Mouse (Mus musculus): Measurements from ENCODE around the gene Cybrd1. TPM values are rescaled to one million over a fixed set of nuclear protein-coding genes. Genes with fewer than 3 reads are reported as not detected.

The Cybrd1 gene
- polyA plus RNA-seq, 1 experiment from 2014 or later, result 1.1 TPM

DNA sequence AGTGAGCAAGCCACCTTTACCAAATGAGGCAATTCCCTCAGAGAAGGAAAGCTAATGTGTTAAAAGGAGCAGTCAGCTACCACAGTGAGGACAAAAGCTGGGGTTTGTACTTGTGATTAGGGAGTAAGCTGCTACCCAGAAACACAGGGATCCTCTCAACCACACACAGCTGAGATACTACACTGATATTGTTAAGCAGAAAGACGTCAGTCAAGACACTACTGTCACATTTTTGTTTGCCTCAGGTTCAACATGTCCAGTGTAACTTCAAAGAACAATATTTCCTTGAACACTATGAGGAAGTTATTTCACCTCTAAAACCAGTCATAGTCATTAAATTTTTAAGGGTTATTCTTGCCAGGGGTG, 59.5 kb downstream of the Cybrd1 start:
- no peaks in the 10 kb centered on the region for H3K36me3 ChIP-seq (ENCODE audit: control insufficient read depth, insufficient read depth, low read length)
- no peak overlapping the region for H3K27ac ChIP-seq (replicated peaks in 1 of 2; ENCODE audit: control insufficient read depth in 1 of 2, insufficient read depth in 1 of 2, low read depth in 2 of 2, low read length in 2 of 2)
- no peak overlapping the region for H3K4me2 ChIP-seq (ENCODE audit: low read length)
- WGBS, result 50% methylated on average over 1 of the region's 1 CpGs
- no peaks in the 10 kb centered on the region for H3K27me3 ChIP-seq (ENCODE audit: control insufficient read depth, insufficient read depth, low read length)
- no peak overlapping the region for H3K4me3 ChIP-seq (ENCODE audit: control insufficient read depth in 1 of 2, insufficient read depth in 1 of 2, low read depth in 1 of 2, low read length in 2 of 2)
- H3K4me1 ChIP-seq (ENCODE audit: control insufficient read depth in 2 of 2, insufficient read depth in 2 of 2, low read length in 2 of 2), result no peaks in the 10 kb centered on the region; a peak in 1 of 4 replicates
- H3K9me3 ChIP-seq (ENCODE audit: control insufficient read depth, low read length), result no peaks in the 10 kb centered on the region
- ATAC-seq (ENCODE audit: insufficient number of reproducible peaks, insufficient read depth, low FRiP score, low read depth), result no peak
- no peak overlapping the region for H3K9ac ChIP-seq (ENCODE audit: low read length)

DNA sequence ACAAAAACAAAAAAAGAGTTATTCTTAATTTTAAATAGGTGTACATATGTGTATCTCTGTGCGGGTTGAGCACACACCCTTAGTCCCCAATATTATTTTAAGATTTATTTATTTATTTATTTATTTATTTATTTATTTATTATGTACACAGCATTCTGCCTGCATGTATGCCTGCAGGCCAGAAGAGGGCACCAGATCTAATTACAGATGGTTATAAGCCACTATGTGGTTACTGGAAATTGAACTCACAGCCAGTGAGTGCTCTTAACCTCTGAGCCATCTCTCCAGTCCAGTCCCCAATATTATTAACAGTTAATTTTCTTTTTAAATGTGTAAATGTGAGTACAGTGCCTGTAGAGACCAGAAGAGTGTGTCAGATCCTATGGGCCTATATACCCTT, 60.0 kb downstream of the Cybrd1 start:
- Histone ChIP-seq H3K4me2 (ENCODE audit: low read length) (no peak overlapping the region), H3K27me3 (ENCODE audit: control insufficient read depth, insufficient read depth, low read length) (no peaks in the 10 kb centered on the region), H3K27ac (replicated peaks in 1 of 2; ENCODE audit: control insufficient read depth in 1 of 2, insufficient read depth in 1 of 2, low read depth in 2 of 2, low read length in 2 of 2) (no peak overlapping the region), H3K4me1 (ENCODE audit: control insufficient read depth in 2 of 2, insufficient read depth in 2 of 2, low read length in 2 of 2) (no peaks in the 10 kb centered on the region; a peak in 1 of 4 replicates), H3K9ac (ENCODE audit: low read length) (no peak overlapping the region), H3K4me3 (ENCODE audit: control insufficient read depth in 1 of 2, insufficient read depth in 1 of 2, low read depth in 1 of 2, low read length in 2 of 2) (no peak overlapping the region), H3K9me3 (ENCODE audit: control insufficient read depth, low read length) (no peaks in the 10 kb centered on the region), H3K36me3 (ENCODE audit: control insufficient read depth, insufficient read depth, low read length) (no peaks in the 10 kb centered on the region)
- whole genome bisulfite sequencing, result 95% methylated on average over 1 of the region's 1 CpGs
- ATAC-seq (ENCODE audit: insufficient number of reproducible peaks, insufficient read depth, low FRiP score, low read depth), result no peak

DNA sequence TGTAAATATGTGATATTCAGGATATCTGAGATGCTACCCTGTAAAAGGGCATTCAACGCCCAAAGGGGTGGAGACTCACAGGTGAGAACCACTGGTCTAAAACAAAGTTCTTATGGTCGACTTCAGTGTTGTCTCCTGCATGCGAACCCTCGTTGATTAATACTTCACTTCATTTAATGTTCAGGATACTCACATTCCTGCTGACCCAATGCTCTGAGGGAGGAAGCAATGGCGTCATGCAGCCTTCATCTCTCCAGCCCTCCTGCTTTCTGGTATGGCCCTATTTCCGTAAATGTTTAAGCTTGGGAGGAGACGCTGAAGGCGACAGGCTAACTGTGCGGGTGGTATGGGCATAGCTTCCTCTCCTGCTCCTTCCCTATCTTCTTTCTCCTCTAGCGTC, 62.0 kb downstream of the Cybrd1 start:
- H3K27ac ChIP-seq (replicated peaks in 1 of 2; ENCODE audit: control insufficient read depth in 1 of 2, insufficient read depth in 1 of 2, low read depth in 2 of 2, low read length in 2 of 2), result no peak overlapping the region
- H3K36me3 ChIP-seq (ENCODE audit: control insufficient read depth, insufficient read depth, low read length), result no peaks in the 10 kb centered on the region
- WGBS, result 81% methylated on average over 10 of the region's 10 CpGs
- no peak overlapping the region for H3K9ac ChIP-seq (ENCODE audit: low read length)
- H3K9me3 ChIP-seq (ENCODE audit: control insufficient read depth, low read length), result no peaks in the 10 kb centered on the region
- H3K4me1 ChIP-seq (ENCODE audit: control insufficient read depth in 2 of 2, insufficient read depth in 2 of 2, low read length in 2 of 2), result no peaks in the 10 kb centered on the region; a peak in 1 of 4 replicates
- H3K4me3 ChIP-seq (ENCODE audit: control insufficient read depth in 1 of 2, insufficient read depth in 1 of 2, low read depth in 1 of 2, low read length in 2 of 2), result no peak overlapping the region
- no peak overlapping the region for H3K4me2 ChIP-seq (ENCODE audit: low read length)
- no peaks in the 10 kb centered on the region for H3K27me3 ChIP-seq (ENCODE audit: control insufficient read depth, insufficient read depth, low read length)
- no peak for ATAC-seq (ENCODE audit: insufficient number of reproducible peaks, insufficient read depth, low FRiP score, low read depth)

DNA sequence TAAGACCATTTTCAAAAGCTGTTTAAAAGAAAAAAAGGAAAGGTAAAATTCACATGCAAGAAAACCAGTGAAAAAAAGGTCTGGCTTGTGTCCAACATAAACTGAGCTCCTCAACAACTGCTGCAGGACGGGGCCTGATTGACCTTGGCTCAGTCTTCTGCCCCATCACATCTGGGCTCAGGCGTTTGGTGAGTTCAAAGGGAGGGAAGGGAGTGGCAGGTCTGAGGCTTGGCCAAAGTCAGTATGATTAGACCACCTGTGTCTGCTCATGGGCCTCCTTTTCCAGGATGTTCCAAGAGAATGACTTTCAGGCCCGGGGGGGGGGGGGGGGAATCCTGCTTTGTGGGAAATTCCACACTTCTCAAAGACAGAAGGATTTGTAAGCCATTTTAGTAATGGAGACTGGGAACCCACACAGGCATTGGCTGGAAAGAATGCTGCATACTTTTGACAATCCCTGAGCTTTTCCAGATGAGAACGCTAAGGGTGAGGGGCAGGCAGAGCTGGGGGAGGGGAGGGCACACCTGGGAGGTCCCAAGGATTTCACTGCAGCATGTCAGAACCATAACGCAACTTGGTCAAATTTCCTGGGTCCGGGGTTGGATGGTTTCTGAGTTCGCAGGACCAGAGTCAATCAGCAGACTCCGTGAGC, 63.0 kb downstream of the Cybrd1 start:
- ATAC-seq (ENCODE audit: insufficient number of reproducible peaks, insufficient read depth, low FRiP score, low read depth), result no peak
- Histone ChIP-seq H3K9ac (ENCODE audit: low read length) (no peak overlapping the region), H3K4me1 (ENCODE audit: control insufficient read depth in 2 of 2, insufficient read depth in 2 of 2, low read length in 2 of 2) (no peaks in the 10 kb centered on the region; a peak in 1 of 4 replicates), H3K36me3 (ENCODE audit: control insufficient read depth, insufficient read depth, low read length) (no peaks in the 10 kb centered on the region), H3K4me3 (ENCODE audit: control insufficient read depth in 1 of 2, insufficient read depth in 1 of 2, low read depth in 1 of 2, low read length in 2 of 2) (no peak overlapping the region), H3K27me3 (ENCODE audit: control insufficient read depth, insufficient read depth, low read length) (no peaks in the 10 kb centered on the region), H3K9me3 (ENCODE audit: control insufficient read depth, low read length) (no peaks in the 10 kb centered on the region), H3K27ac (replicated peaks in 1 of 2; ENCODE audit: control insufficient read depth in 1 of 2, insufficient read depth in 1 of 2, low read depth in 2 of 2, low read length in 2 of 2) (no peak overlapping the region), H3K4me2 (ENCODE audit: low read length) (no peak overlapping the region)
- WGBS, result 47% methylated on average over 8 of the region's 8 CpGs

DNA sequence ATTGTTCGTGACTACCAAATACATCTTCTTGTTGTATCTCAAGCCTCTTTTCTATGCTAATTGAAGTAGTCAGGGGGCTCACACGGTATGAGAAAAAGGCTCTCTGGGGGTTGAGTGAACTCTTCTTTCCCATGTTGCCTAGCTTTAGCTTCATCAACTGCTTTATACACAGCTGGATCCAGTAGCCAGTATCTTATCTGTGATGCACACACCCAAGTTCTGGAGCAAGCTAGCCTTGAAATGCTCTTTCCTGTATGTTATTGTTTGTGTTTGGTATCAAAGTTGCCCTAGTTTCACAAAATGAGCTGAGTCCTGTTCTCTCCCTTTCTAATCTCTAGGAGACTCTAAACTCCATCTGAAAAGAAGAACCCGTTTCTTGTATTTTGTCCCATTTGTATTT, 70.2 kb downstream of the Cybrd1 start:
- peaks cover 4% of the 10 kb centered on the region; the same call in 1 of the 2 replicates for H3K27me3 ChIP-seq (ENCODE audit: control insufficient read depth, insufficient read depth, low read length)
- peaks cover 5 to 7% of the 10 kb centered on the region in 2 experiments; a peak in 3 of 4 replicates for H3K4me1 ChIP-seq (ENCODE audit: control insufficient read depth in 2 of 2, insufficient read depth in 2 of 2, low read length in 2 of 2)

DNA sequence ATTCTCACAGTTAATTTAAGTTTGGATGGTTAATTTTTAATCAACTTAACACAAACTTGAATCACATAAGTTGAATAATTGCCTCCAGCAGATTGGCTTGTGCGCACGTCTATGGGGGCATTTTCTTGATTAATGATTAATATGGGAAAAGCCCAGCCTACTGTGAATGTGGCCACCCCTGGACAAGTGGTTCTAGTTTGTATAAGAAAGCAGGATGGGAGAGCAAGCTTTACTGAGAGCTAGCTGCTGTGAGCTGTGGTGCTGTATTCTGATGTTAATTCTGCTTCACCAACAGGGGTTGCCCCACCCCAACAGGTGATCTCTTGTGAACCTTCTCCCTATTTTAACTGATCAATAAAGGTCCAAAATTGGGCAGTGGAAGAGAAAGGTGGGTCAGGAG, 71.1 kb downstream of the Cybrd1 start:
- ATAC-seq (ENCODE audit: insufficient number of reproducible peaks, insufficient read depth, low FRiP score, low read depth), result no peak

More for the DNA sequence above, 70.2 kb downstream of the Cybrd1 start:
- Histone ChIP-seq H3K27ac (replicated peaks in 1 of 2; ENCODE audit: control insufficient read depth in 1 of 2, insufficient read depth in 1 of 2, low read depth in 2 of 2, low read length in 2 of 2) (no peak overlapping the region), H3K4me2 (ENCODE audit: low read length) (no peak overlapping the region), H3K36me3 (ENCODE audit: control insufficient read depth, insufficient read depth, low read length) (no peaks in the 10 kb centered on the region), H3K9ac (ENCODE audit: low read length) (no peak overlapping the region), H3K9me3 (ENCODE audit: control insufficient read depth, low read length) (no peaks in the 10 kb centered on the region), H3K4me3 (ENCODE audit: control insufficient read depth in 1 of 2, insufficient read depth in 1 of 2, low read depth in 1 of 2, low read length in 2 of 2) (no peak overlapping the region)
- ATAC-seq (ENCODE audit: insufficient number of reproducible peaks, insufficient read depth, low FRiP score, low read depth), result no peak
- 61% methylated on average over 3 of the region's 3 CpGs for WGBS

DNA sequence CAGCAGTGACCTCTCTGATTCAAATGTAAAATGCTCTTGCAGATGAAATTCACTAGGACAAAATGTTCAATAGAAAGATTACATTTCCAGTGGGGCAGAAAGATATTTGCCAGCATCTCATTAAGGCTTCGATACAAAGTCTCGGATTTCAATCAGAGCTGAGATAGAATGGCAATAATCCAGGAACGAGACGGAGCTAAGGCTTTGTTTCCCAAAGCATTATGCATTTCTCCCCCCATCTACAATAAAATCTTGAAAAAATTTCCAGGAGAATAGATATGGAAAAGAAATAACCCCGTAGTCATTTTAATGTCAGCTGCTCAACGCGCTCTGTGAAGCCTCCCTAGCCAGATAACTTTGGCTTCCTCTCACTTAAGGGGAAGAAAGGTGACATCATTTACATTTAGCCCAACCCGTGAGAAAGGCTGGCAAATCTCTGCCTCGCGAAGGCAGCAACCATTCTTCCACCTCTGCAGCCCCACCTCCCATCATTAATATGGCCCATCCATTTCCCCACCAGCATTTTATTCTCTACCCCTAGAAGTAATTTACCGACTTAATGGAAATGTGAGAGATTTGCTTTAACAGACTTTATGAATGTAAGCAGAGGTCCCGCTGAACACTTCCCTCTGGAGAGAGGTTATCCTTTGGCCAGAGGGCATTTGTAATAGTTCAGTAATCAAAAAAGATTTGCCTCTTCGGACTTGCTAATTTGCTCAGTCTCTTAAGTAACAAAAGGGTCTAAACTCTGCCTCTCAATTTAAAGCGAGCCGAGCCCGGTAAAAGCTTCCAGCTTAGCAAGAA, 73.9 kb downstream of the Cybrd1 start:
- Histone ChIP-seq H3K27me3 (ENCODE audit: control insufficient read depth, insufficient read depth, low read length) (peaks cover 4% of the 10 kb centered on the region; the same call in 1 of the 2 replicates), H3K9me3 (ENCODE audit: control insufficient read depth, low read length) (no peaks in the 10 kb centered on the region), H3K4me3 (ENCODE audit: control insufficient read depth in 1 of 2, insufficient read depth in 1 of 2, low read depth in 1 of 2, low read length in 2 of 2) (no peak overlapping the region), H3K27ac (replicated peaks in 1 of 2; ENCODE audit: control insufficient read depth in 1 of 2, insufficient read depth in 1 of 2, low read depth in 2 of 2, low read length in 2 of 2) (no peak overlapping the region), H3K4me2 (ENCODE audit: low read length) (peak overlapping the region; percentile 50), H3K4me1 (ENCODE audit: control insufficient read depth in 2 of 2, insufficient read depth in 2 of 2, low read length in 2 of 2) (peaks cover 9 to 12% of the 10 kb centered on the region in 2 experiments), H3K36me3 (ENCODE audit: control insufficient read depth, insufficient read depth, low read length) (no peaks in the 10 kb centered on the region), H3K9ac (ENCODE audit: low read length) (no peak overlapping the region)
- WGBS, result 27% methylated on average over 16 of the region's 16 CpGs
- ATAC-seq (ENCODE audit: insufficient number of reproducible peaks, insufficient read depth, low FRiP score, low read depth), result no peak

More for the DNA sequence above, 71.1 kb downstream of the Cybrd1 start:
- Histone ChIP-seq H3K27me3 (ENCODE audit: control insufficient read depth, insufficient read depth, low read length) (peaks cover 4% of the 10 kb centered on the region; the same call in 1 of the 2 replicates), H3K27ac (replicated peaks in 1 of 2; ENCODE audit: control insufficient read depth in 1 of 2, insufficient read depth in 1 of 2, low read depth in 2 of 2, low read length in 2 of 2) (no peak overlapping the region), H3K4me2 (ENCODE audit: low read length) (no peak overlapping the region), H3K36me3 (ENCODE audit: control insufficient read depth, insufficient read depth, low read length) (no peaks in the 10 kb centered on the region), H3K4me3 (ENCODE audit: control insufficient read depth in 1 of 2, insufficient read depth in 1 of 2, low read depth in 1 of 2, low read length in 2 of 2) (no peak overlapping the region), H3K9me3 (ENCODE audit: control insufficient read depth, low read length) (no peaks in the 10 kb centered on the region), H3K9ac (ENCODE audit: low read length) (no peak overlapping the region), H3K4me1 (ENCODE audit: control insufficient read depth in 2 of 2, insufficient read depth in 2 of 2, low read length in 2 of 2) (peaks cover 5 to 7% of the 10 kb centered on the region in 2 experiments; a peak in 3 of 4 replicates)
- WGBS, result 70% methylated on average over 2 of the region's 2 CpGs

Measured in heart, embryonic 14.5 days (tissue).